In genomic region chr5:96878178-96878577, GRCm38 (mm10) we compare ENCODE assay signal across 8 mouse cellular contexts.
DNase-seq lines count a peak whose midpoint lies in the region; ATAC-seq lines count a peak whose summit lies in the region.

No protein-coding gene starts in this region.

- DNase-seq in cerebellum, postnatal 10 days = peak; percentile 42 to 63
- DNase-seq in midbrain, embryonic 11.5 days (ENCODE audit: low spot score, missing footprints) = peak; percentile 88
- DNase-seq in heart, postnatal 4 days = peak; percentile 54
- DNase-seq in retina, embryonic 14.5 days (ENCODE audit: low spot score) = peak; percentile 61
- DNase-seq in frontal cortex, postnatal 10 days (ENCODE audit: low spot score in 2 of 2) = no peak
- no peak for DNase-seq in gastrocnemius, adult 18-20 months (ENCODE audit: low spot score)

- WGBS in midbrain, embryonic 11.5 days = 94% methylated on average over 1 of the region's 1 CpGs
- 100% methylated on average over 1 of the region's 1 CpGs for WGBS in midbrain, embryonic 16.5 days

- no peak overlapping the region for H3K4me3 ChIP-seq in midbrain, embryonic 11.5 days (ENCODE audit: low read depth, low read length)
- H3K4me3 ChIP-seq in midbrain, embryonic 16.5 days (ENCODE audit: low read depth, low read length) = no peak overlapping the region

- H3K27ac ChIP-seq in midbrain, embryonic 11.5 days (ENCODE audit: low read depth, low read length) = no peak overlapping the region
- no peak overlapping the region for H3K27ac ChIP-seq in midbrain, embryonic 16.5 days (ENCODE audit: low read length)

- no peak for ATAC-seq in cerebellum, adult (ENCODE audit: insufficient number of reproducible peaks, low FRiP score, low TSS enrichment)
- no peak for ATAC-seq in midbrain, embryonic 11.5 days (ENCODE audit: low FRiP score)
- no peak for ATAC-seq in midbrain, embryonic 16.5 days

- H3K4me1 ChIP-seq in midbrain, embryonic 11.5 days (ENCODE audit: control insufficient read depth, insufficient read depth, low read length) = no peaks in the 10 kb centered on the region
- H3K4me1 ChIP-seq in midbrain, embryonic 16.5 days (ENCODE audit: control insufficient read depth, insufficient read depth, low read length) = no peaks in the 10 kb centered on the region

- H3K9ac ChIP-seq in midbrain, embryonic 11.5 days (ENCODE audit: low read length) = no peak overlapping the region
- no peak overlapping the region for H3K9ac ChIP-seq in midbrain, embryonic 16.5 days (ENCODE audit: low read depth, low read length)

- 0 out of 2 replicates have a peak, but pooled peaks cover 4% of the 10 kb centered on the region for H3K9me3 ChIP-seq in midbrain, embryonic 11.5 days (ENCODE audit: control insufficient read depth, low read length)
- H3K9me3 ChIP-seq in midbrain, embryonic 16.5 days (replicated peaks; ENCODE audit: control insufficient read depth, low read length, poor library complexity, severe bottlenecking) = 0 out of 2 replicates have a peak, but pooled peaks cover 3% of the 10 kb centered on the region

- no peaks in the 10 kb centered on the region for H3K27me3 ChIP-seq in midbrain, embryonic 11.5 days (ENCODE audit: control insufficient read depth, insufficient read depth, low read length)
- no peaks in the 10 kb centered on the region for H3K27me3 ChIP-seq in midbrain, embryonic 16.5 days (ENCODE audit: control insufficient read depth, insufficient read depth, low read depth, low read length)

- H3K4me2 ChIP-seq in midbrain, embryonic 11.5 days = no peak overlapping the region
- no peak overlapping the region for H3K4me2 ChIP-seq in midbrain, embryonic 16.5 days (ENCODE audit: low read length)

- H3K36me3 ChIP-seq in midbrain, embryonic 11.5 days (ENCODE audit: control insufficient read depth, insufficient read depth, low read length) = no peaks in the 10 kb centered on the region
- H3K36me3 ChIP-seq in midbrain, embryonic 16.5 days (ENCODE audit: control insufficient read depth, insufficient read depth, low read length) = no peaks in the 10 kb centered on the region

Comparison
In these comparisons a context has a peak if more than half of its experiments do, and no peak if none do; other contexts are left out.
1. DNase-seq: peak in cerebellum, postnatal 10 days (2 of 2), midbrain, embryonic 11.5 days (single experiment), heart, postnatal 4 days (single experiment) and retina, embryonic 14.5 days (single experiment); none in frontal cortex, postnatal 10 days (0 of 2) and gastrocnemius, adult 18-20 months (single experiment).